Mouse (Mus musculus) CH12F3 (cell line): ENCODE measurements around the gene Thrb.

ENCODE experiments used
- in situ Hi-C: fragments of 300-500 bp; cut with MboI; formaldehyde crosslinking; loops from 2 replicates; pipeline ENCODE4 v1.14.3; 2020; ENCODE audit warnings: low sequenced_read_pairs

Gene Thrb

GRCm38 (mm10) chr14:18020636-18021035 lies 360.6 kb downstream of the Thrb start:
- in situ Hi-C loops: no loop called here

- in situ Hi-C loops: no loop called here
Measured at GRCm38 (mm10) chr14:18021726-18022125, 361.7 kb downstream of the Thrb start.

- in situ Hi-C loops: no loop called here
Measured at GRCm38 (mm10) chr14:18022351-18022750, 362.3 kb downstream of the Thrb start.

GRCm38 (mm10) chr14:18027867-18028266 lies 367.8 kb downstream of the Thrb start:
- in situ Hi-C loops: no loop called here

DNA sequence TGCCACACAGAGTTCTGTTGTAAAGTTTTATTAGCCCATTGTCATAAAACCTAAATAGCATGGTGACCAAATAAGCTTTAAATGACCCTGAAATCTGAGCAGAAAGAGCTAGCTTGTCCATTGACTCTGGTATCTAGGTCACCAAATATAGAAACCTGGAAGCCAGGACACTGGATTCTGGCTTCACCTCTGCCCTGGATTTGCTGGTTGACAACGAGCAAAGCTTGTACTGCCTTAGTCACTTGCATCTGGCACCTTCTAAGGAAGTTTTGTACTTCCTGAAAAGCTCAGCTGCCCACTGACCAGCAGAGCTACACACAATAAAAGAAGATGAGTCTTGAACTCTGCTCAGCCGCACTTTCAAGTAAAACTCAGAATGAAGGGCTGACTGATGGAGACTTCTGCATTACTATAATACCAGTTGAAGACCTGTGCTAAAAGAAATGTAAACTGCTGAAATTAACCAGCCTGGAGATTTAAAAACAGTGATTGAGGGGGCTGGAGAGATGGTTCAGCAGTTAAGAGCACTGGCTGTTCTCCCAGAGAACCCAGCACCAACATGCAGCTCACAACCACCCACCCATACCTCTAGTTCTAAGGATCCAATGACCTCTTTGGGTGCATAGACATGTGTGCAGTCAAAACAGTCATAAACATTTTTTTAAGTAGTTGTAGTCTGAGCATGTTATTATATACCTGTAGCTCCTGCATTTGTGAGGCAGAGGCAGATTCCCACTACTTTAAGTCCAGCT lies 369.3 kb downstream of the Thrb start:
- in situ Hi-C loops: no loop called here

DNA sequence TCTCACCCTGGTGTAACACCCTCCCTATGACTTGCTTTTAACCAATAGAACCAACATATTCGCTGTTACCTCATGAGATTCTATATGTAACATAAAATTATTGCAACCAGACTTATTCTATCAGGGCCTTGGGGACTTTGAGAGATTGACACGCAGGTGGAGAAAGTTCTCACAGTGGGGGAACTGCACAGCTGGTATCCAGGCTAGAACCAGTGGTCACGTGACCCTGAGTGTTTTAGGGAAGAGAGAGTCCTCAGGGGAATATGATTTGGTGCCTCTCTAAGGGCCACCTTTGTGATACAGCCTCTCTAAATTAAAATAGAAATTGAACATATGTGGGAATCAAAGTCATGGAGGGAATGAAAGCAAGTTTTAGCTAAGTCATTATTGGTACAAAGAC lies 371.9 kb downstream of the Thrb start:
- in situ Hi-C loops: no loop called here

DNA sequence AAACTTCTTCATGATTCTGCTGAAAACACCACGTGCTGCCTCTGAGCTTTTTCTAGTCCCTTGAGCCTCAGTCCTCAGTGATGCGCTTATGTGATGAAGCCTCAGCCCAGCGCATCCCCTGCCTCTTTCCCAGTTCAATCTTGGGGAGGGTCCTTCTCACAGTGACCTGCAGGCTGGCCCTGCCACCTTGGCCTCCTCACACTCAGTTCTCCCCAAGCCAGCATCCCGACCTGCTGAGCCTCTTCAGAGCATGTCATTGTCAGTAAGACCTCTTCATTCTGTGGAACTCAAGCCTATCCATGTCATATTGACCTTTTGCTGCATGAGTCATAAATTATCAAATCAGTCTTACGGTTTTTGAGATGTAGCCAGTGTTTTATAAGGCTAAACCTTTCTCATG lies 376.5 kb downstream of the Thrb start:
- in situ Hi-C loops: no loop called here

DNA sequence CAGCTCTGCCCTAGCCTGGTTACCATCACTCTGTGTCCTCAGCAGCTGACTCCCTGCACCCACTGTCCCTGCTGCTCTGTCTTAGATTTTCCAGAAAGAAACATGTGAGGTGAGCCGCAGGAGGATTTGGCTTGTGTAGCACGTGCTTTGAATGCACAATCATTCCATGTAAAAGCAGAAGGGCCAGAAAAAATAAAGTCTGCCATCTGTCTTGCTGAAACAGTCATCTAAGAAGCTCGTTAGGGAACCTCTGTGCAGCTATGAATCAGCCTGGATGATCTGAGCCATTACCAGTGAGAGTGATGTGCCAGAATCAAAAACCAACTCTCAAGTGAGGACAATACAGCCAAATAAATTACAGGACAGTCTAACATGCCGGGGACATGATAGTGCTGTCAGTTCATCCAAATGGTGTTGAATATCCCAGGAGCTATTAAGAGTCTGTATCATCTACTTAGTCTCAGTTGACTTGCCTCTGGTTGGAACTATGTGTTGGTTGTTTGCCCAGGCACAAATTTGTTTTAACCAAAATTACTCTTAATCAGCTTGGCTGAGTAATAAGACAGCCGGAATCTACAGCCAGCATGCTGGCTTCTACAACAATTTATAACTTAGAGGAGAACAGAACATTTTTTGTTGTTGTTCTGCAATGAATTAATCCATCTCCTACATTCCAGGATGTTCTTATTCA lies 402.2 kb downstream of the Thrb start:
- in situ Hi-C loops: no loop called here
